Mouse (Mus musculus) cerebellum, adult 2 months (tissue): ENCODE measurements around the gene Dennd1a.

Experiments
- CTCF ChIP-seq: fragments of 200-500 bp; IDR thresholded peaks from 2 replicates; pipeline ENCODE4 v1.5.1; 2011; ENCODE audit warnings: low read depth, mild to moderate bottlenecking, control low read depth, low read length, moderate library complexity, borderline replicate concordance; ENCODE audit not compliant: insufficient read depth
- POLR2A ChIP-seq: fragments of 200-500 bp; IDR thresholded peaks from 2 replicates; pipeline ENCODE4 v1.6.1; 2011; ENCODE audit warnings: low read length, control low read depth, borderline replicate concordance; ENCODE audit not compliant: insufficient read depth

DNA sequence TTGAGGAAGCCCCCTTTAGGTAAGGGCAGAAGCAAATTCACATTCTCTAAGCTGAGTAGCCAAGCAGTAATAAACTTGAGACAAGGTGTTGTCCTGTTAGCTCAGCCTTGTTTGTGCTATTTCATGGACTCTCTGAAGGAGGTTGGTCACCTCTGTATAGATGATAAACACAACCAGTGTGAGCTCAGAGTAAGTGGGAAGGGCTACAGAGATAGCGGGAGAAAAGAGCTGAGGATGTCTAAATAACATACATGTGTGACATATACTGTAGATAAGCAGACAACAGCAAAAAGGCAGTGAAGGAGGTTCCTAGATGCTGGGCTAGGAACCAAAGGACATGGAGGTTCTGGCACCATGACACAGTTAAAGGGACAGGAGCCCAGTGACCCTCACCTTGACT, 286.2 kb downstream of the Dennd1a start:
- TF ChIP-seq CTCF (no peak), POLR2A (no peak)
